Mouse (Mus musculus) heart, postnatal 14 days (tissue): Measurements from ENCODE around the gene Tgfb3. TPM values are rescaled to one million over a fixed set of nuclear protein-coding genes. Genes with fewer than 3 reads are reported as not detected.
A peak's percentile ranks its signal among the peaks of the same experiment; 100 is the strongest.

Source experiments
- DNase-seq, 2 experiments: peaks; one replicate each; pipeline ENCODE4 v3.0.0; 2021 to 2022
- intact Hi-C: fragments of 180-260 bp; cut with DNase I; formaldehyde crosslinking; loops from one replicate; pipeline ENCODE4 v1.15.1; 2025
- total RNA-seq, 2 experiments: library from RNA; stranded (reverse); gene quantifications; 2 replicates each; pipeline ENCODE4 v1.2.3; 2021

Tgfb3 gene
- total RNA-seq, 2 experiments from 2014 or later: 15.0 to 16.2 TPM

DNA sequence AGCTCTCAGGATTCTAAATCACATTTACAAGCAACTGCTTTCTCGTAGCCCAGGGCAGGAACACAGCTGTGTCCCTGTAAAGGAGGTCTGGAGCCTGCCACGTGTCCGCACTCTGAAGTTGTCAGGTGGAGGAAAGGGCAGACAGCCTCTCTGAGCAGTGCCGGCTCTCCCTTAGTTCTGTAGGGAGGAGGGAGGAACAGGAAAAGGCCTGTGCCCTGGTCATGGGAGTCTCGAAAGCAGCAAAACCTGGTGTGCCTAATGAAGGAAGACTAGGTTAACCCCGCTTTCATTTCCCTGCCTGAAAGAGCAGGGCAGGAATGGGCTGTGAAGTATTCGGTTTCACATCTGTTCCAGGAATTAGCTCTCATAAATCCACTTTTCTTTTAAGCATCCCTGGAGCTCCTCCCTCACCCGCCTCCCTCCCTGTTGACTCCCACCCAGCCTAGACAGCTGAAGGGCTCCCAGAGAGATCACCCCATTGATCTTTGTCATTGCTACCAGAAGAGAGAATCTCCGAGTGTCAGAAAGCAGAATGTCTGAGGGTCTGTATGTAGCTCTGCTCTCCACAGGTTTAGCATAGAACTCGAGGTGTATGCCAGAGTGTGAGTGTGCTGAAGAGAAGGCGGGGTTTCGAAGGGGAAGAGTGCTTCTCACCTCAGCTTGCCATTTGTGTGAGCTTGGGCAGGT lies 41.5 kb downstream of the Tgfb3 start:
- DNase-seq: no peak
- intact Hi-C loops: no loop called here

GRCm38 (mm10) chr12:86036368-86037166 lies 42.3 kb downstream of the Tgfb3 start:
- intact Hi-C loops: no loop called here
- no peak for DNase-seq

DNA sequence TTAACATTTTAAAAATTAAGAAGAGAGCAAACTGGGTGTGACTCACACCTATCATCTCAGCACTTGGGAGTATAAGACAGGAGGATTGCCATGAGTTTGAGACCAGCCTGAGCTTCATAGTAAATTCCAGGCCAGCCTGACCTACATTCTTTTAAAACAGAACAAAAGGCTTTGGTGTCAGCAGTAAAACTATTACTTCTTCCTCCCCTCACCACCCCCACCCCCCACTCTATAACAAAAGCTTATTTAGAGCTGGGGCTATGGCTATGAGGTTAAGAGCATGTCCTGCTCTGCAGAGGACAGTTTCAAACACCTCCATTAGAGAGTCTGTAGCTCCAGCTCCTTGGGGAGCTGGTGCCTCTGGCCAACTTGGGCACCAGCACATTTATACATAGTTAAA lies 43.3 kb downstream of the Tgfb3 start:
- intact Hi-C loops: no loop called here
- DNase-seq: no peak

- no peak for DNase-seq
- intact Hi-C loops: no loop called here
These were observed 47.9 kb downstream of the Tgfb3 start for GRCm38 (mm10) chr12:86030932-86031331.

GRCm38 (mm10) chr12:86027747-86028146 lies 51.1 kb downstream of the Tgfb3 start:
- DNase-seq: no peak
- intact Hi-C loops: no loop called here

DNA sequence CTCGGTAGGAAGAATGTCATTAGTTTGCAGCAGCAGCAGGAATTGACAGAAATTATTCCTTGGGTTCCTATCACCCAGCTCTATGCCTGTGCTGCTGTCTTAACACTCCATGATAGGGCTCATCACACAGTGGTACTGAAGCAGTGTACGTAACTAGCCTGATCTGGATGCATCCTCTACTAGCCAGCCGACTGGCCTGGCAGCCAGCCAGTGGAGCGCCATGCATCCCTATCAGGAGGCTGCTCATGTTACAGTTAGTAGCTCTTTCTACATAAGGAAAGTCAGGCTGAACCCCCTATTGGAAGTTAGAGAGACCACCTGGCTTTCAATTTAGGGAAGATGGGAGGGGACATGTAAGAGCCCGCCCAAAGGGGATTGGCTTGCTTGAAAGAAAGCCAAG lies 51.8 kb downstream of the Tgfb3 start:
- intact Hi-C loops: no loop called here
- DNase-seq: peak; percentile 10 to 11

DNA sequence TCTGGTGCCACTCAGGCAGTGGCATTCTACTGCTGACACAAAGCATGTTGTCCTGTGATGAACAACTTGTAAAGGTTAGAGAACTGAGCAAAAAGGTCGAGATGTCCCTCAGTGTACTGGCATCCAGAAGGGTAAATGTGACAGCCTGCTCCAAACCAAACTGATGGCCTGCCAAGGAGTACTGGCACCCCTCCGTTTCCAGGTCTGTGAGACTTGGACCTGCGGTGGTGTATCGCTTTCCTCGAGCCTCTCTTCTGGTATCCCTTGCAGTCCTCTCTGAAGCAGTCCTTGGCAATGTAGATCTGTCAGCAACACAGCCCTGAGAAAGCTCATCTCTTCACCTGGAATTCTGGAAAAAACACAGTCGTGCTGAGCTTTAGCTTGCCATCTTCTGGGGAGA lies 53.4 kb downstream of the Tgfb3 start:
- DNase-seq: no peak

DNA sequence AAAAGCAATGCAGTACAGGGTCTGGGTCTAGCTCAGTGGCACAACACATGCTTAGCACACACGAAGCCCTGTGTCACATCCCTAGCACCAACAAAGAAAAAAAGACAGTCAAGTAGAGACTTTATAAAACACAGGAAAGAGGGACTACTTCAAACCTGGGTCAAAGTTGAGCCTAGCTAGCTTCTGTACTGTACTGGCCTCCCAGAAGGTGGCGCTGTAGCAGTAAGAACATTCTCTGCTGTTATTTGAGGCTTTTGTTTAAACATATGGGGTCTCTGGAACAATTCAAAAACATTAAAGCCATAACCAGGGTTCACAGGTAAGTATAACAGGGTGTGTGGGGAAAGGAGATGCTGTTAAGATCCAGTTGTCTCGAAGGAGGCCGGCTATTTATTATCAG lies 54.4 kb downstream of the Tgfb3 start:
- intact Hi-C loops: loop anchor here (1.0 kb wide), 1 partner anchor 55 kb away; the partner anchor contains the start of gene Tgfb3
- peak; percentile 44 to 67 for DNase-seq

More for the DNA sequence above, 53.4 kb downstream of the Tgfb3 start:
- intact Hi-C loops: no loop called here

DNA sequence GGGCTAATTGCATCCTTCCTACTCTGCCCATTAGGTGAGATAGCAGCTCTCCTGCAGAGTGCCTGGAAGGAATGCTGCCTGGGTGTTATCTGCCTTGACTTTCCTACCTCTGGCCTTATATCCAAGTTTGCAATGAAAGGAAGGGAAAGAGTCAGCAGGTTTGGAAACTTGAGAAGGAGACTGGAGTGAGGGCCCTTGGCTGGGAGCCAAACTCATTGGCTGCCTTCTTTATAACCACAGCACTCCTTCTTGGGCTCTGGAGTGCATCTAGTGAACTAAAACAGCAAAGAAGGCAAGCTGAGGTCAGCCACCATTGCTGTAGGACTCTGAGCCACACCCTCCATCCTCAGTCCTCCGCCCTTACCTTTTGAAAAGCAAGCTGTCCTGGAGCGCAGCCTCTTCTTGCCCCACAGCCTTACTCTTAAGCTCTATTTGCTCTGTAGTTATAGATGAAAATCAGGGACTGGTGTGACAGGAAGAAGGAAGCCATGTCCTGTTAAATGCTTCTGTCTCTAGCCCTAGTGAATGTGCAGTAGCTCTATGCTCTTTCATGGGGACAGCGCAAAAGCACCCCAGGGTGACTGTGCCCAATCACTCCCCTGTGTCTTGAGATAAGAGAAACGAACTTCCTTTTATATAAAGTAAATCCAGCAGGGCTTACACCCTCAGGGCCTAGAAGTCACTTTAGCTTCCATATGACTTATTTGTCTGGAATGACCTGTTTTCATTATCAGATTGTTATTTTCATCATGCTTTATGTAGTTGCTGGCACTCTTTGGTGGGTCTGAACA lies 55.6 kb downstream of the Tgfb3 start:
- DNase-seq: peak in 1 of 2 experiments; percentile 18
- intact Hi-C loops: no loop called here

DNA sequence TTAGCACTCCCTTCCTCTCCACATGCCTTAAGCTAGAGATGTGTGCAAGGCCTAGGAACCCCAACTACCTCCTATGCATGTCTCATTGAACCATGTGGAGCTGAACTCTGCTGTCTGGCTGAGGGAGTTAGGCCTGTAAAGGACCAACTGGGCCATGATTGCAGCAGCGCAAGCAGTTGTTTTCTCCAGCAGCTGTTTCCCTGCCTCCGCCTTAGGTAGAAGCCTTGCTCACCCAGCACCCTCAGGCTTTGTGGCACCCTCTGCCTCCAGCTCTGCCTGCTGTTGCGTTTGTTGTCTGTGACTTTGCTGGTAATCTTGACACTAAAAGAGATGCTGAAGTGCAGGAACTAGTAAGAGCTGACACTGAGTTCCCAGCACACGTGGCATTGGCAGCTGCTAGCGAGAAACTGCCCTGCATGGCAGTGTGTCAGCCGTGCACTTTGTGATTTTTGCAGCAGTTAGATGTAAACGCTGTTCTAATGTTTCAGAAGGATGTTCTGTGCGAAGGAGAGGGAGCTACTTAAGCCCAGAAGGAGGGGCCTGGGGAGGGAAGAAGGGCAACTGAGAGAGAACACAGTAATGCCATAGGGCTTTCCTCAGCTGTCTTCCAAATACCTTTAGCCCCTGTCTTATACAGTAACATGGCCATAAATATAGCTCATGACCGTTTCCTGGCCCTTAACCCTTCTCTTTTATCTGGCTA lies 56.4 kb downstream of the Tgfb3 start:
- intact Hi-C loops: no loop called here
- no peak for DNase-seq

GRCm38 (mm10) chr12:86021583-86021982 lies 57.3 kb downstream of the Tgfb3 start:
- intact Hi-C loops: no loop called here
- no peak for DNase-seq

DNA sequence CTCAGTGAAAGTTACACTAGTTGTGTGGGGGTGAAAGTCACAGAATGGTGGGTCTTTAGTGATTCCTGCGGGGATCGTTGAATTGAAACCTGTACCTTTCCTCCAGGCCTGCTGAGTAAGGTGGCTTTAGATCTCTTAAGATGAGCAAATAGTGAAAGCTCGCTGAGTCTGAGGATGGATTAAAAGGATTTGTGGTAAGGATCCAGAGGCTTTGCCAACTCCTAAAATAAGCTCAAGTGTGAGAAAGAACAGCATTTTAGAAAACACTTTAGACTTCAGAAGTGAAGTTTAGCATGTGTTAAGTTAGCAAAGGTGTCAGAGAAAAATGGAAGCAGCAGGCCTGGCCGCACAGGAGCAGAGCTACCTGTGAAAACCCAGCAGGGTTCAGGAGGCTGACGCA lies 61.5 kb downstream of the Tgfb3 start:
- intact Hi-C loops: no loop called here
- no peak for DNase-seq

DNA sequence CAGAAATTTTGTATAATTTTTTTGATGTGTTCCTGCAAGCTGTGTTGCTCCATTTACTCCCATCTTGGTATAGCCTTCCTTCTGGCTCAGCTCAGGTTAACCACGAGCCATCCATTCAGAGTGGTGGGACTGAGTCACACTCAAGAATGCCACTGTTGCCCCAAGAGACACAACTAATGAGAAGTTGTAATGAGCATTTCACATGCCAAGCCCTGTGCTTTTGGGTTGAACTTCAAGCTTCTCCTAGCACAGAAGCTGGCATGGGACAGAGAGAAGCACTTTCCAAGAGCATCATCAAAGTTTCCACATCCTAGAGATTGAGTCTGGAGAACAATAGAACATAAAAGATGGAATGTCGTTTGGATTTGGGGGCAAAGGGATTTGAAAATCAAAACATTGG lies 63.7 kb downstream of the Tgfb3 start:
- no peak for DNase-seq
- intact Hi-C loops: no loop called here

DNA sequence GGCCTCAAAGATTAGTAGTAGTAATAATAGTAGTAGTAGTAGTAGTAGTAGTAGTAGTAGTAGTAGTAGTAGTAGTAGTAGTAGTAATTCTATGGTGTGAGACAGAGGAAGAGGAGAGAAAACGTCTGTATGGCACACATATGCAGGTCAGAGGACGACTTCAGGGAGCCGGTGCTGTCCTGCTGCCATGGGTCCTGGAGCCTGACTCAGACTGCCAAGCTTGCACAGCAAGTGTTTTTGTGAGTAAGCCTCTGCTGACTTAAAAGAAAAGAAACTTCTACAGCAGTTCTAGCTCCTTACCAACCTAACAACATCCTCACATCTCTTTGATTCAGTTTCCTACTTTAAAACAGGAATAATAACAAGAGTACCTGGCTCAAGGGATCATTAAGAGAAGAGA lies 64.2 kb downstream of the Tgfb3 start:
- intact Hi-C loops: no loop called here
- no peak for DNase-seq

DNA sequence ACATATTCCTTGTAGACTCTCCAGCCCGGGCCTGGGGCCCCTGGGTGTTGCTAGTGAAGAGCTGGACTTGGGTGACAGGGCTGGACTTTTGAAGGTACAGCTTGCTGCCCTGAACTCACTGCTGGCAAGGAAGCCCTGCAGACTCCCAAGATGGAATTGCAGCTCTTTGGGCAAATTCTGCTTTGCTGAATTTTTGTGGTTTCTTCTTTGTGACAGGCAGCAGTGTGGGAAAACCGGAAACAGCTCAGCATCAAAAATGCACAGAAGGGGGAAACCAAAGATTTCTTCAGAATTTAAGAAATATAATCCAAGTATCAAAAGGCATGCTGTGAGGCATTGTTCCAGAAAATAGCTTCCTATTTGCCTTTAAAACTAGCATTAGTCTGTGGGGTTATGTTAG lies 64.7 kb downstream of the Tgfb3 start:
- intact Hi-C loops: no loop called here
- no peak for DNase-seq

DNA sequence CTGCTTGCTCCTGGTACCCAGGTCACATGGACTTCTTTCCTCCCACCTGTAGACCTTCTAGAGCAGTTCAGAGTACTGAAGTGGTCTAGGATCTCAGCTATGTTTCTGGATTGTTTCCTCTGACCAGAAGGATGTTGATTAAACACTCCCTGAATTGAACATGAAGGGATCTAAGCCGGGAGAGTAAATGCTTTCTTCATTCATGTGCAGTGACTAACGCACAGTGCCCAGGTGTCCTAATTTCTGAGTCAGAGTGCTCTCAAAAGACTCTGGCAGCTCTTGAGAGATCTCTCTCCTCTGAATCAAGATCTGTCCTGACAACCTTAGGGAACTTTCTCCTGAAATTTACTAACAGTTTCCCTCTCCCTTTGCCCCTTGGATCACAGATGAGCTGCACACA lies 66.6 kb downstream of the Tgfb3 start:
- DNase-seq: no peak
- intact Hi-C loops: no loop called here

DNA sequence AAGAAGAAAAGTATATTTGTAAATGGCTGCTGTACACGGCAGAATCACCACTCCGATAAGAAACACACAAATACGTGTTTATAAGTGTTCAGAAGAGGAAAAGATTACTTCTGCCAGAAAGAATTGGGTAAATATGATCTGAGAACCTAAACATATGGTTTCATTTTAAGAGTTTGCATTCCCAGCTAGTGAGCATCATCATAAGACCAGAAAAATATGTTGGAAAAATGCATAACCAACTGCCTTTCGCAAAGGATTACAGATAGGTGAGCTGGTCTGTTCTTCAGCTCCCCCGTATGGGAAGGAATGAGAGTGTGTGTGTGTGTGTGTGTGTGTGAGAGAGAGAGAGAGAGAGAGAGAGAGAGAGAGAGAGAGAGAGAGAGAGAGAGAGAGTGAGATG lies 68.2 kb downstream of the Tgfb3 start:
- DNase-seq: no peak
- intact Hi-C loops: no loop called here

DNA sequence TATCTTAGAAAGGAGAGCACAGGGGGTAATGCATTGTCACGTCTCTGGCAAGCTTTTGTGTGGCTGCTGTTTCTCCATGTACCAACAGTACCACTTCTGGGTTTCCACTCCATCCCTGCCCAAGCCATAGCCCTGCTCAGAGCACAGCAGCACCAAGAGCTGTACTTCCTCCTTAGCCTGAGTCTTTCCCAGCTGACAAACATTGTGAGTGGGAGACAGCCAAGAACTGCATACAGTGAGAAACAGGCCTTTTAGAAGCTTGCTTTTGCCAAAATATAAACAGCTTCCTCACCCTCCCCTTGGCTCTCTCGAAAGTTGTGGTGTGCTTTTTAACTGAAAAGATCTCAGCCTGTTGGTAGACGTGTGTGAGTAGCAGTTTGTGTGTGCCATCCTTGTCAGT lies 71.5 kb downstream of the Tgfb3 start:
- DNase-seq: peak in 1 of 2 experiments; percentile 11
- intact Hi-C loops: no loop called here
